Mouse (Mus musculus): ENCODE measurements at regions not wholly inside any gene's neighbourhood (a gene's known extent, or its start where the extent isn't known, plus 50 kb on each side); places are given as distances from the start of the nearest gene placed in this dataset.

- 96% methylated on average over 2 of the region's 2 CpGs for WGBS
- H3K27ac ChIP-seq (ENCODE audit: insufficient read depth, low read length), result no peak overlapping the region
- H3K4me3 ChIP-seq (replicated peaks; ENCODE audit: insufficient read depth, low read depth, low read length), result no peak overlapping the region
- H3K4me1 ChIP-seq (ENCODE audit: control insufficient read depth, insufficient read depth, low read length), result no peaks in the 10 kb centered on the region
- H3K27me3 ChIP-seq (ENCODE audit: control insufficient read depth, insufficient read depth, low read length), result no peaks in the 10 kb centered on the region
- no peak for DNase-seq
- TF ChIP-seq POLR2A (IDR thresholded peaks at IDR 0.05; ENCODE audit: borderline replicate concordance, insufficient read depth, low read length) (no peak), CTCF (IDR thresholded peaks at IDR 0.05; ENCODE audit: borderline replicate concordance, insufficient read depth, low read depth, low read length) (no peak)
These were observed 95.8 kb downstream of the Cops8 start for GRCm38 (mm10) chr1:90698618-90699017.

DNA sequence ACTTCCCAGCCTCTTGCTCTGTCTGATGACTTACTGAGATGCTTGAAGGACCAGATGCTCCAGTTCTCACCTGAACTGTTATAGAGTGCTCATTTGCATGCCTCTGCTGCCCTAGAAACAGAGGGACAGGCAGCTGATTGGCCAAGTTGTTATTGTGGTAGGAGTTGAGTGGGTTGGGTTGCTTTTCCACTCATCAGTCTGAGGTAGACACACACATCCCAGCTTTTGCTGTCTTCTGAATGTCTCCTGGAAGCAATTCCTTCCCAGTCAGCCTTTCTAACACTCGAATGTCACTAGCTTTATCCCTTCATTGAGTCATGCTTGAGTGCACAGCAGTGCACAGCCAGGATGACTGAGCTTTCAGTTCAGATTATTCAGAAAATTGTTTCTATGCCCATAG is 99.0 kb downstream of the Cops8 start:
- TF ChIP-seq POLR2A (IDR thresholded peaks at IDR 0.05; ENCODE audit: borderline replicate concordance, insufficient read depth, low read length) (no peak), CTCF (IDR thresholded peaks at IDR 0.05; ENCODE audit: borderline replicate concordance, insufficient read depth, low read depth, low read length) (no peak)
- 4% methylated on average over 1 of the region's 1 CpGs for WGBS
- Histone ChIP-seq H3K4me1 (ENCODE audit: control insufficient read depth, insufficient read depth, low read length) (no peaks in the 10 kb centered on the region), H3K27ac (ENCODE audit: insufficient read depth, low read length) (no peak overlapping the region), H3K27me3 (ENCODE audit: control insufficient read depth, insufficient read depth, low read length) (no peaks in the 10 kb centered on the region), H3K4me3 (replicated peaks; ENCODE audit: insufficient read depth, low read depth, low read length) (no peak overlapping the region)
- DNase-seq, result no peak

GRCm38 (mm10) chr1:90706391-90706790 is 103.6 kb downstream of the Cops8 start:
- no peaks in the 10 kb centered on the region for H3K4me1 ChIP-seq (ENCODE audit: control insufficient read depth, insufficient read depth, low read length)
- H3K4me3 ChIP-seq (replicated peaks; ENCODE audit: insufficient read depth, low read depth, low read length), result no peak overlapping the region
- no peak overlapping the region for H3K27ac ChIP-seq (ENCODE audit: insufficient read depth, low read length)
- DNase-seq, result no peak
- no peak for TF ChIP-seq POLR2A (IDR thresholded peaks at IDR 0.05; ENCODE audit: borderline replicate concordance, insufficient read depth, low read length)
- TF ChIP-seq CTCF (IDR thresholded peaks at IDR 0.05; ENCODE audit: borderline replicate concordance, insufficient read depth, low read depth, low read length), result no peak
- no peaks in the 10 kb centered on the region for H3K27me3 ChIP-seq (ENCODE audit: control insufficient read depth, insufficient read depth, low read length)

GRCm38 (mm10) chr1:90709761-90710160 is 107.0 kb downstream of the Cops8 start:
- no peak for DNase-seq
- Histone ChIP-seq H3K27ac (ENCODE audit: insufficient read depth, low read length) (no peak overlapping the region), H3K4me3 (replicated peaks; ENCODE audit: insufficient read depth, low read depth, low read length) (no peak overlapping the region), H3K27me3 (ENCODE audit: control insufficient read depth, insufficient read depth, low read length) (no peaks in the 10 kb centered on the region), H3K4me1 (ENCODE audit: control insufficient read depth, insufficient read depth, low read length) (no peaks in the 10 kb centered on the region)
- TF ChIP-seq CTCF (IDR thresholded peaks at IDR 0.05; ENCODE audit: borderline replicate concordance, insufficient read depth, low read depth, low read length) (no peak), POLR2A (IDR thresholded peaks at IDR 0.05; ENCODE audit: borderline replicate concordance, insufficient read depth, low read length) (no peak)
- WGBS, result 40% methylated on average over 3 of the region's 3 CpGs

DNA sequence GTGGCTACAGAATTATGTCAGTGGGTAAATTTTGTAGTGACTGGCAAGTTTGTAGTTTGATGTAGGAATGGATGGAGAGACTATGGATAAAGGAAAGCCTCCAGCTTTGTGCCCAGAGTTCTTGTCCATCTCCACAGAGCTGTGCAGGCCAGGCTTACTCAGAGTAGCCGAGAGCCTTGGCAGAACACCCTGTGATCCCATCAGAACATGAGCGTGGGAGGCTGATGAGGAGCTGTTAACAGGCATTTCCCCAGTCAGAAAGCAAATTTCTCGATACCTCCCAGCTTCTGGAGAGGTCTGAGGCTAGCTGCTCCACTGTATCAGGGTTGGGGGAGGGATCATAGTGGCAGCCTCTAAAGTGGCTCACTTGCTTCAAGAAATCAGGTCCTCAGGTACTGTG is 107.8 kb downstream of the Cops8 start:
- 79% methylated on average over 3 of the region's 3 CpGs for WGBS
- Histone ChIP-seq H3K4me1 (ENCODE audit: control insufficient read depth, insufficient read depth, low read length) (no peaks in the 10 kb centered on the region), H3K27me3 (ENCODE audit: control insufficient read depth, insufficient read depth, low read length) (no peaks in the 10 kb centered on the region), H3K4me3 (replicated peaks; ENCODE audit: insufficient read depth, low read depth, low read length) (no peak overlapping the region), H3K27ac (ENCODE audit: insufficient read depth, low read length) (no peak overlapping the region)
- TF ChIP-seq CTCF (IDR thresholded peaks at IDR 0.05; ENCODE audit: borderline replicate concordance, insufficient read depth, low read depth, low read length), result no peak
- no peak for TF ChIP-seq POLR2A (IDR thresholded peaks at IDR 0.05; ENCODE audit: borderline replicate concordance, insufficient read depth, low read length)
- no peak for DNase-seq

GRCm38 (mm10) chr1:90711103-90711502 is 108.3 kb downstream of the Cops8 start:
- no peak overlapping the region for H3K4me3 ChIP-seq (replicated peaks; ENCODE audit: insufficient read depth, low read depth, low read length)
- no peak for DNase-seq
- 96% methylated on average over 8 of the region's 8 CpGs for WGBS
- H3K4me1 ChIP-seq (ENCODE audit: control insufficient read depth, insufficient read depth, low read length), result no peaks in the 10 kb centered on the region
- no peak overlapping the region for H3K27ac ChIP-seq (ENCODE audit: insufficient read depth, low read length)
- no peak for TF ChIP-seq CTCF (IDR thresholded peaks at IDR 0.05; ENCODE audit: borderline replicate concordance, insufficient read depth, low read depth, low read length)
- TF ChIP-seq POLR2A (IDR thresholded peaks at IDR 0.05; ENCODE audit: borderline replicate concordance, insufficient read depth, low read length), result no peak
- H3K27me3 ChIP-seq (ENCODE audit: control insufficient read depth, insufficient read depth, low read length), result no peaks in the 10 kb centered on the region

Data from cerebellum, adult 2 months (tissue).